Mouse (Mus musculus): Measurements from ENCODE around the gene Cd59a. TPM values are rescaled to one million over a fixed set of nuclear protein-coding genes. Genes with fewer than 3 reads are reported as not detected.

Cd59a gene
- polyA plus RNA-seq, 1 experiment: 10.5 TPM

DNA sequence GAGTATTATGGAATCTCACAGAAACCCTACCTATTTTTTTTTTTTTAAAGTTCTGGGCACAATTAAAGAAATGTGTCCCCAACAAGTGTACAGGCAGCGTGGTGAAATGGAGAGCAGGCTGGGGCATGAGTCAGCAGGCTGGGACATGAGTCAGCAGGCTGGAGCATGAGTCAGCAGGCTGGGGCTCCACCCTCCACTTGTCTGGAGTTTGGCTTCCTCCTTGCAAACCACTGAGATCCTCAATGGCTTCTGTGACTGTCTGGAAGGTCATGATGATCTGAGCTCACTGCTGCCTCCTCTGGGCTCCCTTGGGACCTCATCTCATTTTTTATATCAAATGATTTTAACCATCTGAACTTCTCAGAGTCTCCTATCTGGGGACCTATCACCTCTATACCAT lies 50.4 kb downstream of the Cd59a start:
- no peaks in the 10 kb centered on the region for H3K4me1 ChIP-seq (ENCODE audit: control insufficient read depth, insufficient read depth, low read length)
- H3K27ac ChIP-seq (ENCODE audit: insufficient read depth, low read length): no peak overlapping the region
- H3K9ac ChIP-seq (ENCODE audit: low read depth, poor library complexity, severe bottlenecking): no peak overlapping the region
- no peaks in the 10 kb centered on the region for H3K27me3 ChIP-seq (ENCODE audit: control insufficient read depth, insufficient read depth, low read length, poor library complexity, severe bottlenecking)
- H3K4me3 ChIP-seq (ENCODE audit: low read depth, low read length): no peak overlapping the region
- no peaks in the 10 kb centered on the region; the same call in 1 of the 2 replicates for H3K9me3 ChIP-seq (replicated peaks; ENCODE audit: control insufficient read depth, insufficient read depth, low read length, poor library complexity, severe bottlenecking)
- TF ChIP-seq CTCF (IDR thresholded peaks at IDR 0.05; ENCODE audit: low read depth, low read length) (no peak), EP300 (IDR thresholded peaks at IDR 0.05; ENCODE audit: insufficient read depth, low read depth, low read length) (0 out of 2 replicates have a peak, but pooled peaks have one; percentile 35)
- no peaks in the 10 kb centered on the region for H3K36me3 ChIP-seq (ENCODE audit: control insufficient read depth, insufficient read depth, low read length, poor library complexity, severe bottlenecking)

DNA sequence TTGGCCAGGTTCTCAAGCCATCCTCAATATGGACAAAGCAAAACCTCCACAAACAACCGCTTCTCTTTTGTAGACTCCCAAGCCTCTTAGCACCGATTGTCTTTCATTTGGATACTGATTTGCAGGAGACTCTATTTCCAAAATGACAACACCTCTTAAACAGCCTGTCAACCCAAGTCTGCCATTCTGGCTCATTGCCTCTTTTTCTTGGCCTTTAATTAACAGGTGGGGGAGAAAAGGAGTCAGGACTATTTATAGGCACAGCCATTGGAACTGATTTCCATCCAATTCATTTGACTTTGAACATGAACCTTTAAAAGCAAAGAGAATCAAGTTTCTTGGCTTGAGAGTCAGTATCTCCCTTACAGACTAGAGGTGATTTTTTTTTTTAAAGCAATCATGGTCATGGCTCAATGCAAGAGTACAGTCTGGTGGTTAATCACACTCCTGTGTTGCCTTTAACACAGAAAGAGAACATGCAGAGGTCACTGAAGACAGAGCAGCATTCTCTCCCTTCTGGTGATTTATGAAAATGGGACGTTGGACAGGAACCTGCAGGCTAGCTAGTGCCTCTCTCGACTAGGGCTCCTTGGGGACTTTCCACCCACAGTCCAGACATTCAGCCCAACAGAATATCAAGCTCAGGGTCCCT lies 52.4 kb downstream of the Cd59a start:
- Histone ChIP-seq H3K4me1 (ENCODE audit: control insufficient read depth, insufficient read depth, low read length) (no peaks in the 10 kb centered on the region), H3K27me3 (ENCODE audit: control insufficient read depth, insufficient read depth, low read length, poor library complexity, severe bottlenecking) (no peaks in the 10 kb centered on the region), H3K27ac (ENCODE audit: insufficient read depth, low read length) (no peak overlapping the region), H3K4me3 (ENCODE audit: low read depth, low read length) (no peak overlapping the region), H3K9me3 (replicated peaks; ENCODE audit: control insufficient read depth, insufficient read depth, low read length, poor library complexity, severe bottlenecking) (no peaks in the 10 kb centered on the region; the same call in 1 of the 2 replicates), H3K36me3 (ENCODE audit: control insufficient read depth, insufficient read depth, low read length, poor library complexity, severe bottlenecking) (no peaks in the 10 kb centered on the region), H3K9ac (ENCODE audit: low read depth, poor library complexity, severe bottlenecking) (no peak overlapping the region)
- no peak for TF ChIP-seq CTCF (IDR thresholded peaks at IDR 0.05; ENCODE audit: low read depth, low read length)
- no peak for TF ChIP-seq POLR2A (IDR thresholded peaks at IDR 0.05; ENCODE audit: insufficient read depth, low read length)
- TF ChIP-seq EP300 (IDR thresholded peaks at IDR 0.05; ENCODE audit: insufficient read depth, low read depth, low read length): no peak

DNA sequence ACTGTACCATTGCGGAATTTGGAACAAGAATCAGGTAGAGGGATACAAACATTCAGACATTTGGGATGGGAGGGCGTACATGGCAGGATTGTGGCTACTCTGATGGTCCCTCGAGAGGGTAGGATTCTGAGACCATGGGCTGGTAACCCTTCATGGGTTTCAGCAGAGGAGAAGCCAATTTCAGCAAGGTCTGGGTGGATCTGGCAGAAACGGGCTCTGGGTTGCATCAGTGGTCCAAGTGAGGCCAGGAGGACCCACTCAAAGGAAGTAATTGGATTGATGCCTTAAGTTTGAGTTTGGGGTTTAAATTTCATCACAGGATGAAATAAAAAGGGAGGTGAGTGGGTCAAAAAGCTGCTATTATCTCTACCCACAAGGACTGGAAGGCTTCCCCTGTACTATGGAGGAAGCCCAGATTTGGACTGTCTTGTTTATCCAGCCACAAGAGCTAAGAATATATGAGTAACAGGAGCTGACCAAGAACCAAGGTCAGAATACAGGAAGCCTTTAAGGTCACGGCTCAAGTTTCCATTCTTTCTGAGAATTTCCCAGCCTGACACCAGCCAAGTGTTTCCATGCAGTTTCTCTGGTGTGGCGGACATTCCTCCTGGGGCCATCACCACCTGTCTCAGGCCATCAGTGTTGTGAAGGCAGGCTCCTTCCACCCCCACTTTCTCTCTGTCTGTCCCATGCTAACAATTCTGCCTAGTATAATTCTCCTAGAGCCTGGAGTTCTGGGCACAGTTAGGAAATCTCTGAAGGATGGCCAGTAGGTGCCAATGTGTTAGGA lies 55.2 kb downstream of the Cd59a start:
- TF ChIP-seq EP300 (IDR thresholded peaks at IDR 0.05; ENCODE audit: insufficient read depth, low read depth, low read length) (no peak), CTCF (IDR thresholded peaks at IDR 0.05; ENCODE audit: low read depth, low read length) (no peak), POLR2A (IDR thresholded peaks at IDR 0.05; ENCODE audit: insufficient read depth, low read length) (no peak)
- Histone ChIP-seq H3K9me3 (replicated peaks; ENCODE audit: control insufficient read depth, insufficient read depth, low read length, poor library complexity, severe bottlenecking) (no peaks in the 10 kb centered on the region; the same call in 1 of the 2 replicates), H3K27ac (ENCODE audit: insufficient read depth, low read length) (no peak overlapping the region), H3K4me1 (ENCODE audit: control insufficient read depth, insufficient read depth, low read length) (no peaks in the 10 kb centered on the region), H3K36me3 (ENCODE audit: control insufficient read depth, insufficient read depth, low read length, poor library complexity, severe bottlenecking) (no peaks in the 10 kb centered on the region), H3K9ac (ENCODE audit: low read depth, poor library complexity, severe bottlenecking) (no peak overlapping the region), H3K27me3 (ENCODE audit: control insufficient read depth, insufficient read depth, low read length, poor library complexity, severe bottlenecking) (no peaks in the 10 kb centered on the region), H3K4me3 (ENCODE audit: low read depth, low read length) (no peak overlapping the region)

GRCm38 (mm10) chr2:104153345-104153744 lies 57.7 kb downstream of the Cd59a start:
- Histone ChIP-seq H3K27me3 (ENCODE audit: control insufficient read depth, insufficient read depth, low read length, poor library complexity, severe bottlenecking) (no peaks in the 10 kb centered on the region), H3K27ac (ENCODE audit: insufficient read depth, low read length) (no peak overlapping the region), H3K4me1 (ENCODE audit: control insufficient read depth, insufficient read depth, low read length) (no peaks in the 10 kb centered on the region), H3K36me3 (ENCODE audit: control insufficient read depth, insufficient read depth, low read length, poor library complexity, severe bottlenecking) (no peaks in the 10 kb centered on the region), H3K4me3 (ENCODE audit: low read depth, low read length) (no peak overlapping the region), H3K9me3 (replicated peaks; ENCODE audit: control insufficient read depth, insufficient read depth, low read length, poor library complexity, severe bottlenecking) (no peaks in the 10 kb centered on the region), H3K9ac (ENCODE audit: low read depth, poor library complexity, severe bottlenecking) (no peak overlapping the region)
- no peak for TF ChIP-seq POLR2A (IDR thresholded peaks at IDR 0.05; ENCODE audit: insufficient read depth, low read length)
- no peak for TF ChIP-seq CTCF (IDR thresholded peaks at IDR 0.05; ENCODE audit: low read depth, low read length)
- no peak for TF ChIP-seq EP300 (IDR thresholded peaks at IDR 0.05; ENCODE audit: insufficient read depth, low read depth, low read length)

DNA sequence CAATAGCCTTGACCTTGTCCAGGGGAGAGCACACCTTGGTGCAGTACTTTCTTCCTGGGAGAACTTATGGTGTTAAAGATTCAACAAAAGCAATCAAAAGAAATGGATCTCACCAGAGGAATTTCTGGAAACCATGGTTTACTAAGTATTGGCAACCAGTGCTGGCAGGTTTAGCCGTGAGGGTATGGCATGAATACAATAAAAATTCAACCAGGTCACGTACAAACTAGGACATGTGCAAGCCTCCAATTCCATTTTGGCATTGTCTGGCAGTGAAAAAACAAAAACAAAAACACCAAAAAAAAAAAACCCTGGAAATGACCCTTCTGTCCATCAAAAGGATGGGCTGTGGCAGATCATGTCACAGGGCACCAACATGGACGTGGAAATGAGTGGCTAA lies 58.3 kb downstream of the Cd59a start:
- Histone ChIP-seq H3K9ac (ENCODE audit: low read depth, poor library complexity, severe bottlenecking) (no peak overlapping the region), H3K27ac (ENCODE audit: insufficient read depth, low read length) (no peak overlapping the region), H3K4me3 (ENCODE audit: low read depth, low read length) (no peak overlapping the region), H3K27me3 (ENCODE audit: control insufficient read depth, insufficient read depth, low read length, poor library complexity, severe bottlenecking) (no peaks in the 10 kb centered on the region), H3K4me1 (ENCODE audit: control insufficient read depth, insufficient read depth, low read length) (no peaks in the 10 kb centered on the region), H3K9me3 (replicated peaks; ENCODE audit: control insufficient read depth, insufficient read depth, low read length, poor library complexity, severe bottlenecking) (no peaks in the 10 kb centered on the region), H3K36me3 (ENCODE audit: control insufficient read depth, insufficient read depth, low read length, poor library complexity, severe bottlenecking) (no peaks in the 10 kb centered on the region)
- TF ChIP-seq EP300 (IDR thresholded peaks at IDR 0.05; ENCODE audit: insufficient read depth, low read depth, low read length) (no peak), CTCF (IDR thresholded peaks at IDR 0.05; ENCODE audit: low read depth, low read length) (no peak), POLR2A (IDR thresholded peaks at IDR 0.05; ENCODE audit: insufficient read depth, low read length) (no peak)

DNA sequence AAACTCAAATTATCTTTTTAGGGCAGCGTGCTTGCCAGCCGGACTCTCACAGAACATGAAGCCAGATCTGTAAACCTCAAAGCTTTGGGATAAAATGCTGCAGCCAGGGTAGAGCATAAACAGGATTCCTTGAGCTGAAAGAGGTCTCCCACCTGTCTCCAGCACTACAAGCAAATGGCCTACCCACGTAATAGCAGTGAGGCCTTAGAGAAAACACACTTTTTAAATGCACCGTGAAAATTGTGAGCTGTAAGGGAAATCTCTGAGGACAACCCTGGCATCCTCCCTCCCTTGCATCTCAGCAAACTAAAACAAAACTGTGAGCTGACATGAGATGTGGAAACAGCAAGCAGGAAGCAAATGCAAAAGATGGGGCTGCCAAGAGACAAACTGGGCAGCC lies 62.2 kb downstream of the Cd59a start:
- no peak for TF ChIP-seq EP300 (IDR thresholded peaks at IDR 0.05; ENCODE audit: insufficient read depth, low read depth, low read length)
- no peak for TF ChIP-seq POLR2A (IDR thresholded peaks at IDR 0.05; ENCODE audit: insufficient read depth, low read length)
- no peak for TF ChIP-seq CTCF (IDR thresholded peaks at IDR 0.05; ENCODE audit: low read depth, low read length)

More for the DNA sequence above, 62.2 kb downstream of the Cd59a start:
- Histone ChIP-seq H3K27me3 (ENCODE audit: control insufficient read depth, insufficient read depth, low read length, poor library complexity, severe bottlenecking) (no peaks in the 10 kb centered on the region), H3K4me3 (ENCODE audit: low read depth, low read length) (no peak overlapping the region), H3K4me1 (ENCODE audit: control insufficient read depth, insufficient read depth, low read length) (no peaks in the 10 kb centered on the region), H3K27ac (ENCODE audit: insufficient read depth, low read length) (no peak overlapping the region), H3K36me3 (ENCODE audit: control insufficient read depth, insufficient read depth, low read length, poor library complexity, severe bottlenecking) (no peaks in the 10 kb centered on the region), H3K9me3 (replicated peaks; ENCODE audit: control insufficient read depth, insufficient read depth, low read length, poor library complexity, severe bottlenecking) (no peaks in the 10 kb centered on the region), H3K9ac (ENCODE audit: low read depth, poor library complexity, severe bottlenecking) (no peak overlapping the region)

All from ES-Bruce4 (cell line).